Mouse (Mus musculus): Measurements from ENCODE around the gene Olfr50.

Olfr50 gene

GRCm38 (mm10) chr2:36790238-36790637, at the start of gene Olfr50:
TSS of gene Olfr50 (plus strand) at chr2:36790538.
- DNase-seq (ENCODE audit: low read depth, low spot score), result no peak

GRCm38 (mm10) chr2:36783976-36784375, 6.4 kb upstream of the Olfr50 start, which contains the start of gene Olfr348:
TSS of gene Olfr348 (plus strand) at chr2:36784276.
- DNase-seq (ENCODE audit: low read depth, low spot score), result no peak

DNA sequence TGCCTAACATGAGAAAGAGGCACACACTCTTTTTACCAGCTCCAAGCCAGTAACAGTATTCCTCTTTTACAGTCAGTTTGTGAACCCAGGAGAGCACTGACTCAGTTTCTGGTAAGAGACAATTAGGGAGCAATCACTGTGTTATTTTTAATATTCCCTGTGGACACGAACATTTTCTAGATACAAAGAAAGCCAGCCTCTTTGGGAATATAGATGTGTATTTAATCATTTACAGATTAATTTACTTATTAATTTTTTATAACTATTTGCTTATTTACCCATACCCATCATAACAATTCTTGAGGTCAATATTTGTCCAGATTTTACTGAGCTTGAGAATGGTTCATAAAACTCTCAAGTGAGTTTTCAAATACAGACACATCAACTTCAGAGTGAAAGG, 26.6 kb downstream of the Olfr50 start, which contains the start of gene Olfr3:
Gene Olfr3 (minus strand): TSS at position 101 of the 400 bp plus-strand sequence.
- DNase-seq (ENCODE audit: low read depth, low spot score), result no peak

- DNase-seq (ENCODE audit: low read depth, low spot score), result no peak
These were observed 55.7 kb downstream of the Olfr50 start, which contains the start of gene Olfr350 for GRCm38 (mm10) chr2:36846010-36846409. TSS of gene Olfr350 (plus strand) at chr2:36846310.

All from 3T3-L1 (cell line).